Mouse (Mus musculus): Measurements from ENCODE around the gene Spop.

Gene Spop

DNA sequence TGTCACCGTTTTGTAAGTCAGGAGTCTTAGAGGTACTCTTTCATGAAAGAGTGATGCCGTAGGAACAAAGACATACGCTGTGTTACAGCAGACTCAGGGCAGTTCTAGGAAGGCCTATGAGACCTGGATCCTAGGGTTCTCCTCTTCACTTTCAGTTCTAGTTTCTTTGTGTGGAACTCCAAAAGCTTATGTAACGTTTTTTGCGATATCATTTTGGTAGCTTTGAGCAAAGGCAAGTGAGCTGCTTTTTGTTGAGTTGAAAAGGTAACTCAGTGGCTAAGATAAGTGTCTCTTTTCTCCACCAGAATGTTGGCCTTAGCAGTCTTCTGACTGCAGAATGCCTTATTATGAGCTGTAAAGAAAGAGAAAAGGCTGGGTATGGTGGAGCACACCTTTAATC is 3.5 kb downstream of the Spop start:
- DNase-seq (ENCODE audit: low spot score), result no peak

DNA sequence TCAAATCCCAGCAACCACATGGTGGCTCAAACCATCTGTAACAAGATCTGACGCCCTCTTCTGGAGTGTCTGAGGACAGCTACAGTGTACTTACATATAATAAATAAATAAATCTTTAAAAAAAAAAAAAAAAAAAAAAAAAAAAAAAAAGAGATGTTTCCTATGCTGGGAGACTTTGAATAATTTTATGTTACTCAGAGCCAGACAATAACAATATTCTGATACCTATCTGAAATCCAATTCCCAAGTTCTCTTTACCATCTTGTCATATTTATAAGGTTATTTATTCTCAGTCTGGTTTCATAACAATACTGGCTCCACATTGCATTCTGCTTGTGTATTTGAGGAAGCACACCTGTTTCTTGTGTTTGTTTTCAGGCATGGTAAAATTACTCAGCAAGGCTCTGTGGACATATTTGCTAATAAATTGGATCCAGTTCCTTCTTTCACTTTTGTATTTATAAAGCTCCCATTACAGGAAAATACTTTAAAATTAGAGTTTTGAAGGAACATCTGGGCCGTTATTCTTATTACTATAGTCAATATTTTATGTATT is 7.1 kb downstream of the Spop start:
- DNase-seq (ENCODE audit: low spot score), result no peak

DNA sequence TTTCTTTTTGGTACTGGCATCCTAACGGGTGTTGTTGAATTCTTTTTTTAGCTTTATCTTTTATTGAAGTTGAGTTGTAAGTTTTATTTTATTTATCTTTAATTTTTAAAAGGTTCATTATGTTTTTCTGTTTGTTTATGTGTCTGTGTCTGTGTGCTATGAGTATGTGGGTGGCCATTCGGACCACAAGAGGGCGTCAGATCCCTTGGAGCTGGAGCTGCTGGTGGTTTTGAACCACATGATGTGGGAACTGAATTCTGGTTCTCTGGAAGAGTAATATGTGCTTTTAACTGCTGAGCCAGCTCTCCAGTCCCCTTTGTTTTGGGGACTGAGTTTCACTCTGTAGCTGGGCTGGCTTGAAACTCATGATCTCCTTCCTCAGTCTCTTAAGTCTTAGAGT is 9.6 kb downstream of the Spop start:
- no peak for DNase-seq (ENCODE audit: low spot score)

DNA sequence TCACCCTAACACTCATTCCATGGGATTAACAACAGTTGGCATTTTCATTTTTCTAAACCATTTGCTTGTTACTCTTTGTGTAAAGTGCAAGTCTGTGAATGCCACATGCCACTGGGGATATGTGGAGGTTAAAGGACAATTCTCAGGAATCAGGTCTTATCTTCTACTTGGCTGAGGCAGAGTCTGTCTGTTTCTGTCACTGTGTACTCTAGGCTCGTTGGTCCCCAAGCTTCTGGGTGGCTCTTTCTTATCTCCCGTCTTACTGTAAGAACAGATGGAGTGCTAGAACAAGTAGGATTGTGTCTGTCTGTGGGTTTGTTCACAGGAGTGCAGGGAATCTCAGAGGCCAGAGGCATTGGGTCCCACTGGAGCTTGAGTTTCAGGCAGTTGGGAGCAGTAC is 17.5 kb downstream of the Spop start:
- DNase-seq (ENCODE audit: low spot score), result no peak

DNA sequence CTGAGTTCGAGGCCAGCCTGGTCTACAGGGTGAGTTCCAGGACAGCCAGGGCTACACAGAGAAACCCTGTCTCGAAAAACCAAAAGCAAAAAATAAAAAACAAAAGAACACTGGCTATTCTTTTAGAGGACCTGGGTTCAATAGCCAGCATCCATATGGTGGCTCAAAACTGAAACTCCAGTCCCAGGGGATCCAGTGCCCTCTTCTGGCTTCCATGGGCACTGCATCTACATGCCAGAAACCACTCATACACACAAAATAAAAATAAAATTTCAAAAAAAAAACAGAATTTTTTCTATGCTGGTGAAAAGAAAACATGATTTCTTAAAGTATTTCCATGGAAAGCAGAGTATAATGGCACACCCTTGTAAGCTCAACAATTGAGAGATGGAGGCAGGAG is 18.3 kb downstream of the Spop start:
- DNase-seq (ENCODE audit: low spot score), result peak; percentile 56

DNA sequence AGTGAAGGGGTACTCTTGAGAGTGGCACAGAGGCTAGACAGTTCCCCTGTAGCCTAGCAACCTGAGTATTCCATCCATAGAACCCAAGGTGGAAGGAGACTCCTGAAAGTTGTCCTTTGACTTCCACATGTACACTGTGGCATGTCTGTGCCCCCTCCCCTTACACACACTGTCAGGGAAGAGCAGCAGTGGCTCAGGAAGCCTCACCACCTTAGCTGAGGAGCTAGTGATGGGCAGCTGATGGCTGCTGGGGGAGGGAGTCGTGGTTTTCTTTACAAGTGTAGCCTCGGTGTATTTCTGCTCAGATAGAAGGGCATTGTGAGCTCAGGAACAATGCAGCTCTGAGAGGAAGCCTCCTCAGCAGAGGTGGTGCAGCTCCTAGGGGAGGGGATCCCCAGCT is 31.5 kb downstream of the Spop start:
- DNase-seq (ENCODE audit: low spot score), result no peak

DNA sequence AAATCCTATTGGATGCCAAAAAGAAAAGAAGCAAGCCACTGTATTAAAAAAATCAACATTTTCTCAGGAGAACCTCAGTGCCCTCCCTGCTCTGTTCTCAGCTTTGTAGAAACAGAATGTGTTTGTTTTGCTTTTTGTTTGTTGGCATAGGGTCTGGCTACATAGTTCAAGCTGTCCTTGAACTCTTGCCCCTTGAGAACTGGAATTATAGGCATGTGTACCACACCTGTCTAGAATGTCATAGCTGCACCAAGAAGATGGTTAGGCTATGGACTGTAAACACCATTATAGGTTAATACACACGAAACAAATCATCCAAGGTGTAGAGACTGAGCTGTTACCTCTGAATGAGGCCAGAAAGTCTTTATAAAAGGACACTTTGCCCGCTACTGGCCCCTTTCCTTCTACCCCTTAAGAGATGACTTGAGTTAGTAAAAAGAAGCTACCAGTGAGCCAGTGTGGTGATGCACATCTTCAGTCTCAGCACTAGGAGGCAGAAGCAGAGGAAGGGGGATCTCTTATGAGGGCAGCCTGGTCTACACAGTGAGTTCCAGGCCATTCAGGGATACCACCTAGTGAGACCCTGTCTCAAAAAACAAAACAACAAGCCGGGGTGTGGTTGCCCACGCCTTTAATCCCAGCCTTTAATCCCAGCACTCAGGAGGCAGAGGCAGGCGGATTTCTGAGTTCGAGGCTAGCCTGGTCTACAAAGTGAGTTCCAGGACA is 32.9 kb downstream of the Spop start:
- no peak for DNase-seq (ENCODE audit: low spot score)

DNA sequence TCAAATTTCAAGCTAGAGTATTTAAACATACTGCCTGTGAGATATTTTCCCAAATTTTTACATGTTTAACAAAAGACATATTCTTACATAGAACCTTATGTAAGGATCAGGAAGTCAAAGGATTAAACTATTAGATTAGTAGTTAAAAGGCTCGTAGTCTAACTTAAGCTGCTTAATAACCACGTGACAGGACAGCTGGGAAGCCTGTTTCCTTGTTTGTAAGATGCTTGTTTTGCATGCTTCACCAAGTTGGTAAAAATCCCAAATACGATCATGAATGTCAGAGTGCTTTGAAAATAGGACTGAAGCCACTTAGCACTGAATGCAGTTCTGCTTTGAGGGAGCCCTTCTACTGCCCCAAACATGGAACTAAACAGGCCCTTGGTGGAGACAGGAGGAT is 34.5 kb downstream of the Spop start:
- no peak for DNase-seq (ENCODE audit: low spot score)

DNA sequence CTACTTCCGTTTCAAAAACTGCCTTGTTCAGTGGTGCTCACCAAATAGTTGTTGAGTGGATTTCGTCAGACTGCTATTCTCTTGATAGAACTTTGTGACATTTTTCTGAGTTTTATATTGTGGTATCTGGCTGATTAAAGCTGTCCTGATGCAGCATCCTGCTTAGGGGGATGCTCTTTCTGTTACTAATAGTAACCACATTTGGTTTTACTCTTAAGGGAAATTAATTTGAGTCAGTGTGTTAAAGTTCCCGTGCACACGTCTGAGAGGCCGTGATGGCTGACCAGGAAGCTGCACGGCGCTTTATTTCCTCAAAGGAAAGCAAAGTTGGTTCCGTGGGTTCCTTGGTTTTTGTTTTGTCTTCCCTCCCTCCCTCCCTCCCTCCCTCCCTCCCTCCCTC is 41.5 kb downstream of the Spop start:
- no peak for DNase-seq (ENCODE audit: low spot score)

DNA sequence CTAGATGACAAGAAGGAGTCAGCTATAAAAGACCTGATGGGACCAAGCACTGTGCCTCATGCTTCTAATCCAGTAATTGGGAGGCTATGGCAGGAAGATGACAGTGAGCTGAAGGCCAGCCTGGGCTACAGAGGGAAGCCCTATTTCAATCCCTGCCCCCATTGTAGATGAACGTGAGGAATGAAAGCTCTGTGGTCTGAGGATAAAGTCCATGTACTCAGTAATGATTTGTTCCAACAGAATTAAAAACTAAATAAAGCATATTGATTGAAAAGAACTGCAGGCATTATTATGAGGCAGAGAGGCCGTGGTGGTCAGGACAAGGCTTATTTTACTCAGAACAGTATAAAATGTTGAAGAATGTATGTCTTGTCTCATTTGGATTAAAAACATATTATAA is 47.0 kb downstream of the Spop start:
- no peak for DNase-seq (ENCODE audit: low spot score)

DNA sequence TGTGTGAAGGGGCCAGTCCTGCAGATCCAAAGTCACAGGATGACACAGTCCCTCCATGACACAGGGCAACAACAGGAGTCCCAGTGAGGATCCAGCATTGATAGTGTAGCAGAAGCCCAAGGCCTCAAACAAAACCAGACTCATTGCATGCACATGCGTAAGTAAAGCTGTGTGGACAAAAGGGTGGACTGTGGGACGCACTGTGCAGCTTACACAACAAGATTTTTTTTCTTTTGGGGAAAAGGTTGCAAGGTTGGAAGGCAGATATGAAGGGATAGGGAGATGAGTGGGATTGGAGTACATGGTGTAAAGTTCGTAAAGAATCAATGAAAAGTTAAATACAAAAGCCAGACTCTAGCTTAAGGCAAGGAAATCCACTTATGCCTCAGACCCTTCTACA is 48.3 kb downstream of the Spop start:
- DNase-seq (ENCODE audit: low spot score), result no peak

DNA sequence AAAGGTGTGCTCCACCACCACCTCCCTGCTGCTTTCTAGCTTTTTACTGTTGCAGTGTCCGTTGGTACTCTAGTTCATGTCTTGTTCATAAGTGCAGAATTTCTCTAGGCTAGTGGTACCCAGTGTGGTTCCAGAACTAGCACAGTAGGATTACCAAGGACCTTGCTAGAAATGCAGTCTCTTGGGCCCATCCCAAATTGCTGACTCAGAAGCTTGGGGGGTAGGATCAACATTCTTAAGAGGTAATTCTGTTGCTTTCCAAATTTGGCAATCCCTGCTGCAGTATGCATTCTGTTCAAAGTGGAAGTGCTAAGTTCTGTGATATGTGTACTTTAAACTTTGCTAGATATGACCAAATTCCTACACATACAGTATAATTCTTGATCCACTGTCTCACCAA is 53.9 kb downstream of the Spop start:
- no peak for DNase-seq (ENCODE audit: low spot score)

DNA sequence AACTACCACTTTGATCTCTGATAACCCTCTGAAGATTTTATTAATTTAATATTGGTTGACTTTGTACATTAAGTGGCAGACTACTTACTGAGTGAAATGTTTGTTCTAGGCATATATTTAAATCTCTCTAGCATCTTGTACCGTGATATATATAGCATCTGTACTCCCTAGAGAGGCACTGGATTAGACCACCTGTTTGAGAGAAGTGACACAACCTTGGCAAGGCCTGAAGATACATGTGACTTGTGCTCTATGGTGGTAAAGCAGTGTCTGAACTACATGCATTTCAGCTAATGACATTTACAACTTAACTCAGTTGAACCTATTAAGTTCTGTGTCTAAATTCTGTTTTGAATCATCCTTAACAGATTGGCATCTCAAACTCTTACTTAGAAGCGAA is 59.1 kb downstream of the Spop start:
- DNase-seq (ENCODE audit: low spot score), result no peak

DNA sequence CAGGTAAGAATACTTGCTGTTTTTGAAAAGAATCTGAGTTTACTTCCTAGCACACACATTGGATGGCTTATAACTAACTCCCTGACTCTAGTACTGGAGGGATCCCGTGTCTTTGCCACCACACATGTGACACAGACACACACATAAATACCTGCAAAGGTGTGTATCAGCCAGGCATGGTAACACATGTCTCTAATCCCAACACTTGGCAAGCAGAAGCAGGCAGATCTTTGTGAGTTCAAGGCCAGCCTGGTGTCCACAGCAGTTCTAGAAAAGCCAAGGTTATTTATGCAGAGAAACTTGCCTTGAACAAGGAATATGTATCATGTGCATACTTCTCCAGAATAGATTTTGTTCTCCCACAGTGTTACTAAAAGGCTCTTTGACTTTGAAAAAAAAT is 59.6 kb downstream of the Spop start:
- no peak for DNase-seq (ENCODE audit: low spot score)

DNA sequence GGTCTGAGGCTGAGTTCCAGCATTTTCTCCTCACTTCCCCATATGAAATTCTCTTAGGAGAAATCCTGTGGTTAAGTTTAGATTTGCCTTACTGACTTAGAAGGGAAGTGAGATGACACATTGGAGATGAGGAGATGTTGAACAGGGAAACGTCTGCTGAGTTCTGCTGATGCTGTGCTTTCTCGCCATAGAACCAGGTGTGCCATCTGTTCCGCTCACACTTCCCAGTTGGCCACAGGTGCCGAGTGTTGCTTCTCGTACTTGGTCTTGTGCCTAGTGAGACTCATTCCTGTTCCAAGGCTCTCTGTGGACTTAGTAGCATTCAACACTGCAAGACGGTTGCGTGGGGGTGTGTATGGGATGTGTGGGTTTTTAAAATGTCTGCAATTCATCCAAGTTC is 62.4 kb downstream of the Spop start:
- no peak for DNase-seq (ENCODE audit: low spot score)

DNA sequence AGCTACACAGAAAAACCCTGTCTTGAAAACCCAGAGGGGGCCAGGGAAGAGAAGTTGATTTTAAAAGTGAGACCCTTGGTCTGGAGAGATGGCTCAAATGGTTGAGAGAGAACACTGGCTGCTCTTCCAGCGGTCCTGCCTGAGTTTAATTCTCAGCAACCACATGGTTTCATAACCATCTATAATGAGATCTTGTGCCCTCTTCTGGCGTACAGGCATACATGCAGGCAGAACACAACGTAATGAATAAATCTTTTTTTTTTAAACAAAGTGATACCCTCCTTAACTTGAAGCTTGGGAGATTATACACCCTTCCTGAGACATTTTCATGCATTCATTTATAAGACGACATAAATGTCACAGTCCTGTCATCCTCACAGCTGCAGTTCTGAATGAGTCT is 65.6 kb downstream of the Spop start:
- DNase-seq (ENCODE audit: low spot score), result no peak

DNA sequence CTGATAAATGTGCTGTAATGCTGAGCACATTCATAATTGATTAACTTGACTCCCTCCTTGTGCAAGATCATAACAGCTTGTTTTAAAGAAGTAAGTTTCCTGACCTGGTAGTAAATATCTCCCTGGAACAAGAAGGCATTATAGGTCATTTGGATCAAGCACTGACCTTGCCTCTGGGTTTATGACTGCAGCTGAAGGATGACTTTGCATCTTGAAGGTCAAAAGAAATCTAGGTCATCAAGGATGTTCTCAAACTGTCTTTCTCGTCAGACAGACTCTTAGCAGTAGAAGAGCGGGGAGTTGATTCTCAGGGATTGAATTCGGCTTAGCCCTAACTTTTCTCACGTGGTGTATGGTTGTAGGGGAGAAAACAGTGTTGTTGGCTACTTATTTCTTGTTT is 66.8 kb downstream of the Spop start:
- DNase-seq (ENCODE audit: low spot score), result no peak

DNA sequence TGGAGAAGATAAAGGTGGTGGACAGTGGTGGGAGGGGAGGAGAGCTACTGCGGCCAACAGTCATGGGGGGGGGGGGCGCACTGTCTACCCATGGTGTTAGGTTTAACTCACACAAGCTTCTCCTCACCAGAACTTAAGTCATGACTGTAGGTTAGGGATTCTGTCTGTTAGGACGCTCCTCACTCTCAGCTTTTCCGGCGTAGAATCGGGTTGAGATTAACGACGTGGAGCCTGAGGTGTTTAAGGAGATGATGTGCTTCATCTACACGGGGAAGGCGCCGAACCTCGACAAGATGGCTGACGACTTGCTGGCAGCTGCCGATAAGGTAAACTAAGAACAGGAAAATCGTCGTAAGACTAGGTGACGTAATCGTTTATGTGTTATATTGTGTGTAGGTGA is 71.8 kb downstream of the Spop start:
- DNase-seq (ENCODE audit: low spot score), result no peak

DNA sequence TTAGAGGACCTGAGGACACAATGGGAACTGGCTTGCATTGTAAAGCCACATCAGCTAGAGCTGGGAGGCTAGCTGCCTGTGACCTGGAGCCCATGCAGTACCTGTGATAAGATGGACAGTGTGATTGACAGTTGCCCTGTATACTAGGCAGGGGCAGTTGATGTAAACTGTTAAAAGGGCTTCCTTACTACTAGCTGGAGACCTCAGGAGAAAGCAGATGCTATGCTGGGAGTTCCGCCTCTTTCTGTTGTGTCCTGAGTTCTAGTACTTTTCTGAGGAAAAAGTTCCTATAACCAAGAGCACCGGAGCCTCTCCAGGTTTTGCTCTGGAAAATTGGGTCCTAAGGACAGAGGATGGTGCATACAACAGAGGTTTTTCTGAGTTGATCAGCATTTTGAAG is 73.4 kb downstream of the Spop start:
- DNase-seq (ENCODE audit: low spot score), result no peak

DNA sequence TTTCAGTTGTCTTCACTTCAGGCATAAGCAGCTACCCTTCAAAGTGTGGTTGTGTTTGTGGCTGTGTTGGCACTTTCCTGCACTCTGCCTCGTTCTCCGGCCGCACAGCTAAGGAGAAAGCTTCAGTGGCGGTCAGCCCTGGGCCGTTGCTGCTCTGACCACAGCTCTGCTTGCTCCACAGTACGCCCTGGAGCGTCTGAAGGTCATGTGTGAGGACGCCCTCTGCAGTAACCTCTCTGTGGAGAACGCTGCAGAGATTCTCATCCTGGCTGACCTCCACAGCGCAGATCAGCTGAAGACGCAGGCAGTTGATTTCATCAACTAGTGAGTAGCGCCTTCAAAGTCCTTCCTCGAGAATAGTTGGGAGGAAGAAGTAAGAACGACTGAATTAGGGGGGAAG is 76.2 kb downstream of the Spop start:
- no peak for DNase-seq (ENCODE audit: low spot score)

DNA sequence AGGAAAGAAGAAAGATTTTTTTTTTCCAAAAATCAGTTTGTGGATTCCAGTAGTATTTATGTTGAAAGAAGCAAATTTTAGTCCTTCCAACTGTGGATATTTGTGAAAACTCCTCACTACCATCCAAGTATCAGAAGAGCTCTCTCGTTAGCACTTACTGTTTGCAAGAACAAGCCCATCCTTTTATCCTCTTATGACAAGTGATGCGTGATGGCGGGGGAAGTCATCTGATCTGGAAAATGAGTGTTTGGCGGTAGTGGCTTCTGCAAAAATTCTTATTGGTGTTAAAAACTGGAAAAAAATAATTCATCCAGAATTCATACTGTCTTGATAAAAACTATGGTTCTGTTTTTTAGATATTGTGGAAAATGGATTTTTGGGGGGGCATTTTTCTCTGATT is 78.4 kb downstream of the Spop start:
- DNase-seq (ENCODE audit: low spot score), result peak; percentile 49

DNA sequence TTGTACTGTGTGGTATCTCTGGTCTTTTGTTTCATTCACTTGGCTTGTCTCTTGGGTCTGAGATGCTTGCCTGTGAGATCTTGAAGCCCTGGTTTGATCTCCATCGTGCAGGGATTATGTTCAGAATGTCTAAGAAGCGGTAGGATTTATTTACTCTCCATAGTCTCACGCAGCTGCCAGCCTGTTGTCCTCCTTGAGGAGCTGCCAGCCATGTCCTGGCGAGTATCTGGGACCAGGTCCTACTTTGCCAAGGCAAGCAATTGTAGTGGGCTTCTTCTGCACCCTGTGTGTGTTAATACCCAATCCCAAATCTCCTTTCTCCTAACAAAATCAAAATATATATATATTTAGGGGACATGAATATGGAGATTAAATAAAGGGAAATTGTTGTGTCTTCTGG is 79.1 kb downstream of the Spop start:
- no peak for DNase-seq (ENCODE audit: low spot score)

DNA sequence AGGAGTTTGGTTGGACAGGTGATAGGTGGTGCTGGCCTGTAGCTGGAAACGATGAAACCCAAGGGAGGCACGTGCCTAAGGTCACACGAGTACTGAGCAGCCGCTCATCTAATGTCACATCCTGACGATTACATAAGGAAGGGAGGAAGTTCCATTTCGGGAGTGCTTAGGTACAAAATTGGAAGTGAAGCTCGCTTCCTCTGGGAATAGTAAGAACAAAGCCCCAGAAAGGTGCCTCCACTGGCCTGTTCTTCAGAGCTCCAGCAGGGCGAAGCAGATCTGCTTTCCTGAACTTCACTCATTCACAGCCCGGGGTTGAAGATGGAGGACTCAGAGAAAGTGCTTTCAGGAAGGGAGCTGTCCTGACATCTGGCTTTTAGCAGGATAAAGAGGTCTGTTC is 80.1 kb downstream of the Spop start:
- no peak for DNase-seq (ENCODE audit: low spot score)

DNA sequence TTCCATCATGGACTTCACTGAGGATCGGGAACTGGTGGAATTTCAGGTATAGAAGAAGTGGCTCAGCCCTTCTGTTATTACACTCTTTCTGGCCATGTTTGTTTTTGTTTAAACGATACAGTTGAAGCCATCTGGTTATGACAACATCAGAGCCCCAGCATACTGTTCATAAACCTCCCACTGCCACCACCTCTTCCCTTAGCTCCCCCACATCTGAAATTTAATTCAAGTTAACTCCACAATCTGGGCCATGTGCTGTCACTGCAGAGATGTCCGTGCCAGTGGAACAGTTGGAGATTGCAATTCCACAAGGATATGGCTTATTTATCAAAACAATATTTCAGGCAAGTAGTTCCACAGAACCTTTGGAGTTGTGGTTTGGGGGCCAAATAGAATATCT is 80.5 kb downstream of the Spop start:
- no peak for DNase-seq (ENCODE audit: low spot score)

DNA sequence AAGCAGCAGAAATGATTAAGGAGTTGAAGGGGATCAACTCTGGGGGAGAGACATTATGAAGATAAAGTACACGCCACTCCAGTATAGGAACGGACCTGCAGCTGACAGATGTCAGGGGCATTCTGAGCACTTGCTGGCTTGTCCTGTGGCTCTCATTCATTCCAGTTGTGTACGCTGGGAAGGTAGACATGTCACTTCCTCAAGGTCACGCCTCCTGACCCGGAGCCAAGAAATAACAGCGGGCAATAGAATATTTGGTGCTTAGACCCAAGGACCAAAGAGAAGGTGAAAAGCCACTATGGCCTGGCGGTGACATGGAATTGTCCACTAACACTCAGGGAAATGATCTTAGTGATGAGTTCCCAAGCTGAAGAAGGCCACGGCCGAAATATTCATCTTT is 82.0 kb downstream of the Spop start:
- no peak for DNase-seq (ENCODE audit: low spot score)
